Mouse (Mus musculus): ENCODE results near the gene Vhl. TPM values are rescaled to one million over a fixed set of nuclear protein-coding genes. Genes with fewer than 3 reads are reported as not detected.

Vhl gene
- polyA plus RNA-seq (2012; rRNA removed): 43.9 and 50.1 TPM in 2 replicates

- TF ChIP-seq CTCF (IDR thresholded peaks at IDR 0.05; ENCODE audit: borderline replicate concordance, insufficient read depth, low read depth, low read length) (no peak), POLR2A (IDR thresholded peaks at IDR 0.05; ENCODE audit: borderline replicate concordance, insufficient read depth, low read length) (0 out of 2 replicates have a peak, but pooled peaks have one; percentile 31)
- Histone ChIP-seq H3K27me3 (ENCODE audit: control insufficient read depth, insufficient read depth, low read length) (no peaks in the 10 kb centered on the region), H3K27ac (ENCODE audit: insufficient read depth, low read length) (peak within 1 kb of the TSS; percentile 39), H3K4me3 (replicated peaks; ENCODE audit: insufficient read depth, low read depth, low read length) (peak within 1 kb of the TSS; percentile 70), H3K4me1 (ENCODE audit: control insufficient read depth, insufficient read depth, low read length) (no peaks in the 10 kb centered on the region)
- peak; percentile 85 for DNase-seq
- 1% methylated on average over 76 of the region's 76 CpGs for WGBS
These were observed at the start of gene Vhl for GRCm38 (mm10) chr6:113623941-113624751. Gene Vhl, plus strand, starts transcription at chr6:113623959.

DNA sequence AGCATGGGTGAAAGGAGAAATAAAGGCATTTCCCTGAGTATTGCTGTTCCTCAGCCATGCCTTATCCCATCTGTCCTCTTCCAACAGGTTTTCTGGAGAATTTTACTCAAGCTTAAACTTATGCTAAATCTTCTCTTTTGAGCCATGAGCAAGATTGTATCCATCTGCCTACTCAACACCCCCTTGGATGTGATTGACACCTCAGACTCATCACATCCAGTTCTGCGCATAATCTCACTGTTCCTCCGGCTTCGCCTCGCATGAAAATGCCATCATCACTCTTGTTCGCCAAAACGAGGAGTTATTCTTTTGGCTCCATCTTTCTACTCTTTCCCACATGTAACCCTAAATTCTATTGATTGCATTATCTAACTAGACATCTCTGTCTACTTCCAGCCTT, 47.7 kb upstream of the Vhl start:
- Histone ChIP-seq H3K4me1 (ENCODE audit: control insufficient read depth, insufficient read depth, low read length) (no peaks in the 10 kb centered on the region), H3K27me3 (ENCODE audit: control insufficient read depth, insufficient read depth, low read length) (no peaks in the 10 kb centered on the region), H3K27ac (ENCODE audit: insufficient read depth, low read length) (no peak overlapping the region), H3K4me3 (replicated peaks; ENCODE audit: insufficient read depth, low read depth, low read length) (no peak overlapping the region)
- TF ChIP-seq POLR2A (IDR thresholded peaks at IDR 0.05; ENCODE audit: borderline replicate concordance, insufficient read depth, low read length): no peak
- no peak for TF ChIP-seq CTCF (IDR thresholded peaks at IDR 0.05; ENCODE audit: borderline replicate concordance, insufficient read depth, low read depth, low read length)
- 95% methylated on average over 6 of the region's 6 CpGs for WGBS
- DNase-seq: no peak

- TF ChIP-seq POLR2A (IDR thresholded peaks at IDR 0.05; ENCODE audit: borderline replicate concordance, insufficient read depth, low read length) (no peak), CTCF (IDR thresholded peaks at IDR 0.05; ENCODE audit: borderline replicate concordance, insufficient read depth, low read depth, low read length) (no peak)
- 94% methylated on average over 3 of the region's 3 CpGs for WGBS
- Histone ChIP-seq H3K4me1 (ENCODE audit: control insufficient read depth, insufficient read depth, low read length) (no peaks in the 10 kb centered on the region), H3K27me3 (ENCODE audit: control insufficient read depth, insufficient read depth, low read length) (no peaks in the 10 kb centered on the region), H3K4me3 (replicated peaks; ENCODE audit: insufficient read depth, low read depth, low read length) (no peak overlapping the region), H3K27ac (ENCODE audit: insufficient read depth, low read length) (no peak overlapping the region)
- no peak for DNase-seq
These were observed 44.5 kb upstream of the Vhl start for GRCm38 (mm10) chr6:113579306-113579705.

DNA sequence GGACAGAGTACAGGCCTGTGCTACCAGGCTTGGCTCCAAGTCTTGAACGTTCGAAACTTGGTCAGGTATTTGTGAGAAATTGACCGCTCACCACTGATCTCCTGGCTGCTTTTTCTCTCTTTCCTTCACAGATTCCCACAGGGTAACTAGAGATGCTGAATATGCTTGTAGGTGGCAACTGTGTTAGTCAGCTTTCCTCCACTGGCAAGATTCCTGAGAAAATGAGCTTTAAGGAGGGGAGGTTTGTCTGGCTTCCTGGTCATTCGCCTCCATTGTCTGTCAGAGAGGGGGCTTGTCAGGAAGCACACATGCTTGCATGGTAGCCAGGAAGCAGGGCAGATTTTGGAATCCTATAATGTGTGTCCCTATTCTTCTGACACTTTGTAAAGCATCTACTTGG, 40.7 kb upstream of the Vhl start:
- H3K27me3 ChIP-seq (ENCODE audit: control insufficient read depth, insufficient read depth, low read length): no peaks in the 10 kb centered on the region
- TF ChIP-seq POLR2A (IDR thresholded peaks at IDR 0.05; ENCODE audit: borderline replicate concordance, insufficient read depth, low read length): no peak
- no peak for TF ChIP-seq CTCF (IDR thresholded peaks at IDR 0.05; ENCODE audit: borderline replicate concordance, insufficient read depth, low read depth, low read length)
- WGBS: 88% methylated on average over 4 of the region's 4 CpGs
- no peak overlapping the region for H3K4me3 ChIP-seq (replicated peaks; ENCODE audit: insufficient read depth, low read depth, low read length)
- H3K4me1 ChIP-seq (ENCODE audit: control insufficient read depth, insufficient read depth, low read length): no peaks in the 10 kb centered on the region
- DNase-seq: no peak
- no peak overlapping the region for H3K27ac ChIP-seq (ENCODE audit: insufficient read depth, low read length)

- Histone ChIP-seq H3K4me3 (replicated peaks; ENCODE audit: insufficient read depth, low read depth, low read length) (no peak overlapping the region), H3K27ac (ENCODE audit: insufficient read depth, low read length) (no peak overlapping the region), H3K27me3 (ENCODE audit: control insufficient read depth, insufficient read depth, low read length) (no peaks in the 10 kb centered on the region), H3K4me1 (ENCODE audit: control insufficient read depth, insufficient read depth, low read length) (no peaks in the 10 kb centered on the region)
- 85% methylated on average over 5 of the region's 5 CpGs for WGBS
- DNase-seq: no peak
- TF ChIP-seq POLR2A (IDR thresholded peaks at IDR 0.05; ENCODE audit: borderline replicate concordance, insufficient read depth, low read length) (no peak), CTCF (IDR thresholded peaks at IDR 0.05; ENCODE audit: borderline replicate concordance, insufficient read depth, low read depth, low read length) (no peak)
These were observed 38.7 kb upstream of the Vhl start for GRCm38 (mm10) chr6:113585065-113585464.

- TF ChIP-seq CTCF (IDR thresholded peaks at IDR 0.05; ENCODE audit: borderline replicate concordance, insufficient read depth, low read depth, low read length) (no peak), POLR2A (IDR thresholded peaks at IDR 0.05; ENCODE audit: borderline replicate concordance, insufficient read depth, low read length) (no peak)
- Histone ChIP-seq H3K27ac (ENCODE audit: insufficient read depth, low read length) (no peak overlapping the region), H3K4me1 (ENCODE audit: control insufficient read depth, insufficient read depth, low read length) (no peaks in the 10 kb centered on the region), H3K4me3 (replicated peaks; ENCODE audit: insufficient read depth, low read depth, low read length) (no peak overlapping the region), H3K27me3 (ENCODE audit: control insufficient read depth, insufficient read depth, low read length) (no peaks in the 10 kb centered on the region)
- DNase-seq: peak; percentile 9 to 17
- WGBS: 51% methylated on average over 5 of the region's 5 CpGs
These were observed 37.1 kb upstream of the Vhl start for GRCm38 (mm10) chr6:113586466-113587183.

- DNase-seq: no peak
- no peaks in the 10 kb centered on the region for H3K27me3 ChIP-seq (ENCODE audit: control insufficient read depth, insufficient read depth, low read length)
- WGBS: 100% methylated on average over 2 of the region's 2 CpGs
- H3K4me1 ChIP-seq (ENCODE audit: control insufficient read depth, insufficient read depth, low read length): no peaks in the 10 kb centered on the region
- TF ChIP-seq POLR2A (IDR thresholded peaks at IDR 0.05; ENCODE audit: borderline replicate concordance, insufficient read depth, low read length) (no peak), CTCF (IDR thresholded peaks at IDR 0.05; ENCODE audit: borderline replicate concordance, insufficient read depth, low read depth, low read length) (no peak)
- H3K4me3 ChIP-seq (replicated peaks; ENCODE audit: insufficient read depth, low read depth, low read length): no peak overlapping the region
- no peak overlapping the region for H3K27ac ChIP-seq (ENCODE audit: insufficient read depth, low read length)
These were observed 31.1 kb upstream of the Vhl start for GRCm38 (mm10) chr6:113592637-113593036.

Measured in cerebellum, adult 2 months (tissue).